Mouse (Mus musculus) embryonic facial prominence, embryonic 14.5 days (tissue): ENCODE results near the gene Skint9. TPM values are rescaled to one million over a fixed set of nuclear protein-coding genes. Genes with fewer than 3 reads are reported as not detected.
"Not testable (repeated sequence)": the region's sequence is repeated elsewhere in the genome, so short reads cannot be mapped to it uniquely, and the experiment has no call there.

Experiments used
- ATAC-seq: fragments of 200-750 bp; cut with Nextera tagmentation; 2 replicates; pipeline ENCODE4 v1.8.0; 2017; ENCODE audit warnings: low read depth, moderate number of reproducible peaks, moderate TSS enrichment
- DNase-seq: peaks from one replicate; pipeline ENCODE4 v3.0.0-alpha.2; 2015; ENCODE audit warnings: low spot score
- H3K27ac ChIP-seq: fragments of 300-500 bp; sonication (generic); replicated peaks from 2 replicates; pipeline ENCODE4 v1.5.1; 2014; ENCODE audit warnings: low read depth, mild to moderate bottlenecking, low read length, moderate library complexity
- H3K27me3 ChIP-seq: fragments of 300-500 bp; sonication (generic); replicated peaks from 2 replicates; pipeline ENCODE4 v1.6.1; 2014; ENCODE audit warnings: low read length; ENCODE audit not compliant: control insufficient read depth, insufficient read depth
- H3K36me3 ChIP-seq: fragments of 300-500 bp; sonication (generic); 2 replicates; pipeline ENCODE4 v1.6.1; 2014; ENCODE audit warnings: low read length, mixed read lengths; ENCODE audit not compliant: control insufficient read depth, insufficient read depth
- H3K4me1 ChIP-seq: fragments of 300-500 bp; sonication (generic); 2 replicates; pipeline ENCODE4 v1.6.1; 2014; ENCODE audit warnings: antibody characterized with exemption, low read length; ENCODE audit not compliant: control insufficient read depth, insufficient read depth
- H3K4me2 ChIP-seq: fragments of 300-500 bp; sonication (generic); 2 replicates; pipeline ENCODE4 v1.6.1; 2014; ENCODE audit warnings: low read depth, mild to moderate bottlenecking, low read length, moderate library complexity, mixed read lengths
- H3K4me3 ChIP-seq: fragments of 300-500 bp; sonication (generic); 2 replicates; pipeline ENCODE4 v1.5.1; 2014; ENCODE audit warnings: low read depth, mild to moderate bottlenecking, low read length
- H3K9ac ChIP-seq: fragments of 300-500 bp; sonication (generic); 2 replicates; pipeline ENCODE4 v1.6.1; 2014; ENCODE audit warnings: low read depth, mild to moderate bottlenecking, low read length, moderate library complexity, mixed read lengths
- H3K9me3 ChIP-seq: fragments of 300-500 bp; sonication (generic); 2 replicates; pipeline ENCODE4 v1.6.1; 2016; ENCODE audit warnings: low read length; ENCODE audit not compliant: control insufficient read depth
- WGBS: fragments of 180-500 bp; shearing (Covaris S2); extraction: QIAGEN DNeasy Blood & Tissue Kit; methylation state at CpG from one replicate; pipeline ENCODE4 v1.1.7; 2014; 5-methylcytosine and 5-hydroxymethylcytosine counted together
- polyA plus RNA-seq: library from polyadenylated mRNA; unstranded; fragments of >200 nt; fragmentation: Nextera tagmentation; extraction: Ambion mirVana; gene quantifications from 2 replicates; pipeline ENCODE4 v1.2.1, GENCODE M21; 2014

Gene Skint9
- polyA plus RNA-seq: not detected in 2 replicates

GRCm38 (mm10) chr4:112433885-112434284 lies at the start of gene Skint9:
Gene Skint9 (minus strand): TSS chr4:112433985.
- DNase-seq (no peak), ATAC-seq (no peak)
- Histone ChIP-seq H3K9me3 (peaks cover 6% of the 10 kb centered on the region; the same call in 1 of the 2 replicates), H3K27ac (no peak within 1 kb of the TSS), H3K4me1 (no peaks in the 10 kb centered on the region), H3K27me3 (no peaks in the 10 kb centered on the region), H3K9ac (no peak within 1 kb of the TSS), H3K4me3 (no peak within 1 kb of the TSS), H3K36me3 (no peaks in the 10 kb centered on the region), H3K4me2 (no peak within 1 kb of the TSS)

- WGBS: 62% methylated on average over 1 of the region's 1 CpGs
- Histone ChIP-seq H3K9me3 (peaks cover 5% of the 10 kb centered on the region; the same call in 1 of the 2 replicates), H3K4me3 (no peak overlapping the region)
Measured at GRCm38 (mm10) chr4:112432685-112433084, 1.1 kb downstream of the Skint9 start.

GRCm38 (mm10) chr4:112432223-112432622 lies 1.6 kb downstream of the Skint9 start:
- H3K36me3 ChIP-seq: no peaks in the 10 kb centered on the region
- ATAC-seq (no peak), DNase-seq (no peak)
- H3K9me3 ChIP-seq: peaks cover under 1% of the 10 kb centered on the region; the same call in 1 of the 2 replicates
- H3K4me1 ChIP-seq: no peaks in the 10 kb centered on the region
- no peak overlapping the region for H3K4me2 ChIP-seq
- no peak overlapping the region for H3K9ac ChIP-seq
- H3K4me3 ChIP-seq: no peak overlapping the region
- no peak overlapping the region for H3K27ac ChIP-seq
- no peaks in the 10 kb centered on the region for H3K27me3 ChIP-seq

More at GRCm38 (mm10) chr4:112432685-112433084, 1.1 kb downstream of the Skint9 start:
- H3K4me2 ChIP-seq: no peak overlapping the region
- H3K27me3 ChIP-seq: no peaks in the 10 kb centered on the region
- DNase-seq (no peak), ATAC-seq (no peak)
- no peaks in the 10 kb centered on the region for H3K4me1 ChIP-seq
- H3K27ac ChIP-seq: no peak overlapping the region
- H3K9ac ChIP-seq: no peak overlapping the region
- H3K36me3 ChIP-seq: no peaks in the 10 kb centered on the region

GRCm38 (mm10) chr4:112349111-112349510 lies 84.7 kb downstream of the Skint9 start:
- H3K27ac ChIP-seq, ATAC-seq, H3K9me3 ChIP-seq, H3K4me3 ChIP-seq, H3K4me1 ChIP-seq, DNase-seq, H3K27me3 ChIP-seq, H3K36me3 ChIP-seq, H3K9ac ChIP-seq, H3K4me2 ChIP-seq: not testable (repeated sequence)
- 93% methylated on average over 16 of the region's 17 CpGs for WGBS

Other genes starting within 250 kb of the Skint9 start
- 0.04 and 0.05 TPM in 2 replicates for gene Skint3, start 201.7 kb downstream of the Skint9 start, polyA plus RNA-seq
- gene Skint2, start 123.2 kb upstream of the Skint9 start, polyA plus RNA-seq: not detected in 2 replicates